Mouse (Mus musculus) megakaryocyte-erythroid progenitor cell, adult 5 weeks (primary cell): Measurements from ENCODE around the gene Gm20870. TPM values are rescaled to one million over a fixed set of nuclear protein-coding genes. Genes with fewer than 3 reads are reported as not detected.

Experiments used
- polyA plus RNA-seq: library from polyadenylated mRNA; stranded (reverse); fragments of >175 nt; gene quantifications from 2 replicates; pipeline ENCODE4 v1.2.3, GENCODE M21; 2012

The Gm20870 gene
- polyA plus RNA-seq, result not detected in 2 replicates

GRCm38 (mm10) chrY:71691743-71692142 is at the start of gene Gm20870:
Gm20870 (plus strand) TSS chrY:71692043.

Other genes starting within 250 kb of the Gm20870 start
- not detected in 2 replicates for gene Gm20869, start 222.6 kb upstream of the Gm20870 start, polyA plus RNA-seq